Mouse (Mus musculus): ENCODE data around the gene Cd44. TPM values are rescaled to one million over a fixed set of nuclear protein-coding genes. Genes with fewer than 3 reads are reported as not detected.

The Cd44 gene
- polyA plus RNA-seq, 1 experiment from 2014 or later = 4.0 TPM

- ATAC-seq (ENCODE audit: low FRiP score, low TSS enrichment) = no peak
- H3K9me3 ChIP-seq (ENCODE audit: control insufficient read depth, low read length) = no peaks in the 10 kb centered on the region
- H3K27me3 ChIP-seq (ENCODE audit: control insufficient read depth, insufficient read depth, low read length) = no peaks in the 10 kb centered on the region
- 0 out of 2 replicates have a peak, but pooled peaks cover 2% of the 10 kb centered on the region for H3K4me1 ChIP-seq (ENCODE audit: control insufficient read depth, insufficient read depth, low read length)
- H3K4me2 ChIP-seq (replicated peaks; ENCODE audit: low read depth, low read length) = no peak overlapping the region
- no peak overlapping the region for H3K27ac ChIP-seq (ENCODE audit: low read depth, low read length)
- 61% methylated on average over 7 of the region's 7 CpGs for WGBS
- no peak overlapping the region for H3K4me3 ChIP-seq (ENCODE audit: low read length)
- H3K36me3 ChIP-seq (ENCODE audit: control insufficient read depth, insufficient read depth, low read length) = no peaks in the 10 kb centered on the region
- H3K9ac ChIP-seq (ENCODE audit: low read depth, low read length) = no peak overlapping the region
Measured at GRCm38 (mm10) chr2:102828381-102828780, 73.1 kb downstream of the Cd44 start.

GRCm38 (mm10) chr2:102827841-102828240, 73.6 kb downstream of the Cd44 start:
- Histone ChIP-seq H3K9ac (ENCODE audit: low read depth, low read length) (no peak overlapping the region), H3K4me1 (ENCODE audit: control insufficient read depth, insufficient read depth, low read length) (no peaks in the 10 kb centered on the region), H3K36me3 (ENCODE audit: control insufficient read depth, insufficient read depth, low read length) (no peaks in the 10 kb centered on the region), H3K9me3 (ENCODE audit: control insufficient read depth, low read length) (no peaks in the 10 kb centered on the region), H3K4me2 (replicated peaks; ENCODE audit: low read depth, low read length) (no peak overlapping the region), H3K4me3 (ENCODE audit: low read length) (no peak overlapping the region), H3K27me3 (ENCODE audit: control insufficient read depth, insufficient read depth, low read length) (no peaks in the 10 kb centered on the region), H3K27ac (ENCODE audit: low read depth, low read length) (no peak overlapping the region)
- no peak for ATAC-seq (ENCODE audit: low FRiP score, low TSS enrichment)
- 65% methylated on average over 1 of the region's 1 CpGs for WGBS

- no peak for ATAC-seq (ENCODE audit: low FRiP score, low TSS enrichment)
- Histone ChIP-seq H3K4me3 (ENCODE audit: low read length) (no peak overlapping the region), H3K4me1 (ENCODE audit: control insufficient read depth, insufficient read depth, low read length) (no peaks in the 10 kb centered on the region), H3K4me2 (replicated peaks; ENCODE audit: low read depth, low read length) (no peak overlapping the region), H3K9ac (ENCODE audit: low read depth, low read length) (no peak overlapping the region), H3K36me3 (ENCODE audit: control insufficient read depth, insufficient read depth, low read length) (no peaks in the 10 kb centered on the region), H3K9me3 (ENCODE audit: control insufficient read depth, low read length) (no peaks in the 10 kb centered on the region), H3K27ac (ENCODE audit: low read depth, low read length) (no peak overlapping the region), H3K27me3 (ENCODE audit: control insufficient read depth, insufficient read depth, low read length) (no peaks in the 10 kb centered on the region)
- 94% methylated on average over 9 of the region's 9 CpGs for whole genome bisulfite sequencing
Measured at GRCm38 (mm10) chr2:102825961-102826633, 75.4 kb downstream of the Cd44 start.

GRCm38 (mm10) chr2:102822036-102822435, 79.4 kb downstream of the Cd44 start:
- no peak overlapping the region for H3K9ac ChIP-seq (ENCODE audit: low read depth, low read length)
- no peak for ATAC-seq (ENCODE audit: low FRiP score, low TSS enrichment)
- 90% methylated on average over 6 of the region's 6 CpGs for WGBS
- H3K36me3 ChIP-seq (ENCODE audit: control insufficient read depth, insufficient read depth, low read length) = no peaks in the 10 kb centered on the region
- no peaks in the 10 kb centered on the region for H3K4me1 ChIP-seq (ENCODE audit: control insufficient read depth, insufficient read depth, low read length)
- no peaks in the 10 kb centered on the region for H3K27me3 ChIP-seq (ENCODE audit: control insufficient read depth, insufficient read depth, low read length)
- no peaks in the 10 kb centered on the region for H3K9me3 ChIP-seq (ENCODE audit: control insufficient read depth, low read length)
- H3K4me3 ChIP-seq (ENCODE audit: low read length) = no peak overlapping the region
- H3K4me2 ChIP-seq (replicated peaks; ENCODE audit: low read depth, low read length) = no peak overlapping the region
- H3K27ac ChIP-seq (ENCODE audit: low read depth, low read length) = no peak overlapping the region

- no peak overlapping the region for H3K4me2 ChIP-seq (replicated peaks; ENCODE audit: low read depth, low read length)
- no peak overlapping the region for H3K27ac ChIP-seq (ENCODE audit: low read depth, low read length)
- no peaks in the 10 kb centered on the region for H3K36me3 ChIP-seq (ENCODE audit: control insufficient read depth, insufficient read depth, low read length)
- H3K4me1 ChIP-seq (ENCODE audit: control insufficient read depth, insufficient read depth, low read length) = peaks cover 2% of the 10 kb centered on the region; the same call in 1 of the 2 replicates
- no peaks in the 10 kb centered on the region for H3K9me3 ChIP-seq (ENCODE audit: control insufficient read depth, low read length)
- ATAC-seq (ENCODE audit: low FRiP score, low TSS enrichment) = no peak
- no peak overlapping the region for H3K9ac ChIP-seq (ENCODE audit: low read depth, low read length)
- H3K27me3 ChIP-seq (ENCODE audit: control insufficient read depth, insufficient read depth, low read length) = no peaks in the 10 kb centered on the region
- 79% methylated on average over 8 of the region's 8 CpGs for WGBS
- no peak overlapping the region for H3K4me3 ChIP-seq (ENCODE audit: low read length)
Measured at GRCm38 (mm10) chr2:102820790-102821189, 80.7 kb downstream of the Cd44 start.

GRCm38 (mm10) chr2:102820225-102820711, 81.2 kb downstream of the Cd44 start:
- no peaks in the 10 kb centered on the region for H3K9me3 ChIP-seq (ENCODE audit: control insufficient read depth, low read length)
- no peak overlapping the region for H3K27ac ChIP-seq (ENCODE audit: low read depth, low read length)
- H3K27me3 ChIP-seq (ENCODE audit: control insufficient read depth, insufficient read depth, low read length) = no peaks in the 10 kb centered on the region
- no peak overlapping the region for H3K9ac ChIP-seq (ENCODE audit: low read depth, low read length)
- WGBS = 47% methylated on average over 5 of the region's 5 CpGs
- peak; percentile 70; the same call in 1 of the 2 replicates for ATAC-seq (ENCODE audit: low FRiP score, low TSS enrichment)
- H3K4me2 ChIP-seq (replicated peaks; ENCODE audit: low read depth, low read length) = no peak overlapping the region
- peaks cover 6% of the 10 kb centered on the region; the same call in 1 of the 2 replicates for H3K4me1 ChIP-seq (ENCODE audit: control insufficient read depth, insufficient read depth, low read length)
- H3K4me3 ChIP-seq (ENCODE audit: low read length) = no peak overlapping the region
- no peaks in the 10 kb centered on the region for H3K36me3 ChIP-seq (ENCODE audit: control insufficient read depth, insufficient read depth, low read length)

GRCm38 (mm10) chr2:102815289-102815809, 86.1 kb downstream of the Cd44 start:
- 13% methylated on average over 6 of the region's 6 CpGs for WGBS
- peak overlapping the region; percentile 55; the same call in 1 of the 2 replicates for H3K27ac ChIP-seq (ENCODE audit: low read depth, low read length)
- H3K9me3 ChIP-seq (ENCODE audit: control insufficient read depth, low read length) = no peaks in the 10 kb centered on the region
- H3K27me3 ChIP-seq (ENCODE audit: control insufficient read depth, insufficient read depth, low read length) = no peaks in the 10 kb centered on the region
- no peak overlapping the region for H3K4me2 ChIP-seq (replicated peaks; ENCODE audit: low read depth, low read length)
- H3K4me1 ChIP-seq (ENCODE audit: control insufficient read depth, insufficient read depth, low read length) = peaks cover 6% of the 10 kb centered on the region; the same call in 1 of the 2 replicates
- H3K9ac ChIP-seq (ENCODE audit: low read depth, low read length) = no peak overlapping the region
- ATAC-seq (ENCODE audit: low FRiP score, low TSS enrichment) = peak; percentile 93
- H3K4me3 ChIP-seq (ENCODE audit: low read length) = no peak overlapping the region
- no peaks in the 10 kb centered on the region for H3K36me3 ChIP-seq (ENCODE audit: control insufficient read depth, insufficient read depth, low read length)

- 59% methylated on average over 4 of the region's 4 CpGs for WGBS
- H3K27ac ChIP-seq (ENCODE audit: low read depth, low read length) = no peak overlapping the region
- no peak overlapping the region for H3K4me2 ChIP-seq (replicated peaks; ENCODE audit: low read depth, low read length)
- H3K4me3 ChIP-seq (ENCODE audit: low read length) = no peak overlapping the region
- H3K9ac ChIP-seq (ENCODE audit: low read depth, low read length) = no peak overlapping the region
- no peaks in the 10 kb centered on the region for H3K36me3 ChIP-seq (ENCODE audit: control insufficient read depth, insufficient read depth, low read length)
- H3K27me3 ChIP-seq (ENCODE audit: control insufficient read depth, insufficient read depth, low read length) = no peaks in the 10 kb centered on the region
- H3K4me1 ChIP-seq (ENCODE audit: control insufficient read depth, insufficient read depth, low read length) = peaks cover 6% of the 10 kb centered on the region; the same call in 1 of the 2 replicates
- ATAC-seq (ENCODE audit: low FRiP score, low TSS enrichment) = no peak
- no peaks in the 10 kb centered on the region for H3K9me3 ChIP-seq (ENCODE audit: control insufficient read depth, low read length)
Measured at GRCm38 (mm10) chr2:102812756-102813155, 88.7 kb downstream of the Cd44 start.

GRCm38 (mm10) chr2:102809436-102809835, 92.0 kb downstream of the Cd44 start:
- Histone ChIP-seq H3K9me3 (ENCODE audit: control insufficient read depth, low read length) (no peaks in the 10 kb centered on the region), H3K4me2 (replicated peaks; ENCODE audit: low read depth, low read length) (no peak overlapping the region), H3K4me3 (ENCODE audit: low read length) (no peak overlapping the region), H3K27me3 (ENCODE audit: control insufficient read depth, insufficient read depth, low read length) (no peaks in the 10 kb centered on the region), H3K36me3 (ENCODE audit: control insufficient read depth, insufficient read depth, low read length) (no peaks in the 10 kb centered on the region), H3K4me1 (ENCODE audit: control insufficient read depth, insufficient read depth, low read length) (no peaks in the 10 kb centered on the region), H3K27ac (ENCODE audit: low read depth, low read length) (no peak overlapping the region), H3K9ac (ENCODE audit: low read depth, low read length) (no peak overlapping the region)
- 72% methylated on average over 1 of the region's 1 CpGs for WGBS
- no peak for ATAC-seq (ENCODE audit: low FRiP score, low TSS enrichment)

Data from kidney, embryonic 14.5 days (tissue).